Mouse (Mus musculus) testis, postnatal 14 days (tissue): ENCODE measurements at regions not wholly inside any gene's neighbourhood (a gene's known extent, or its start where the extent isn't known, plus 50 kb on each side); places are given as distances from the start of the nearest gene placed in this dataset.

Experiments
- DNase-seq: peaks from one replicate; pipeline ENCODE4 v3.0.0; 2021; ENCODE audit warnings: low spot score

- no peak for DNase-seq
Measured at GRCm38 (mm10) chr11:19351243-19351787, 332.5 kb upstream of the Meis1 start.

GRCm38 (mm10) chr11:19353706-19354105 is 334.9 kb upstream of the Meis1 start:
- DNase-seq = no peak

- no peak for DNase-seq
Measured at GRCm38 (mm10) chr11:19355179-19355578, 336.4 kb upstream of the Meis1 start.

GRCm38 (mm10) chr11:19356151-19356550 is 337.4 kb upstream of the Meis1 start:
- DNase-seq = no peak

- no peak for DNase-seq
Measured at GRCm38 (mm10) chr11:19369152-19369551, 350.4 kb upstream of the Meis1 start.

- DNase-seq = no peak
Measured at GRCm38 (mm10) chr11:19373476-19373875, 354.7 kb upstream of the Meis1 start.

GRCm38 (mm10) chr11:19380935-19381334 is 362.1 kb upstream of the Meis1 start:
- no peak for DNase-seq

- DNase-seq = no peak
Measured at GRCm38 (mm10) chr11:19389136-19389535, 370.4 kb upstream of the Meis1 start.

GRCm38 (mm10) chr11:19392190-19392589 is 373.4 kb upstream of the Meis1 start:
- DNase-seq = no peak

- no peak for DNase-seq
Measured at GRCm38 (mm10) chr11:19394372-19394771, 375.6 kb upstream of the Meis1 start.

GRCm38 (mm10) chr11:19400396-19400795 is 381.6 kb upstream of the Meis1 start:
- no peak for DNase-seq

GRCm38 (mm10) chr11:19420143-19420542 is 401.4 kb upstream of the Meis1 start:
- no peak for DNase-seq

GRCm38 (mm10) chr11:19423268-19423667 is 404.5 kb upstream of the Meis1 start:
- no peak for DNase-seq

- no peak for DNase-seq
Measured at GRCm38 (mm10) chr11:19423841-19424815, 405.3 kb upstream of the Meis1 start.

- no peak for DNase-seq
Measured at GRCm38 (mm10) chr11:19427559-19427958, 408.8 kb upstream of the Meis1 start.

GRCm38 (mm10) chr11:19433680-19434619 is 415.2 kb upstream of the Meis1 start:
- no peak for DNase-seq

- no peak for DNase-seq
Measured at GRCm38 (mm10) chr11:19438385-19438784, 419.6 kb upstream of the Meis1 start.

GRCm38 (mm10) chr11:19441936-19442335 is 423.2 kb upstream of the Meis1 start:
- DNase-seq = no peak

- DNase-seq = no peak
Measured at GRCm38 (mm10) chr11:19455391-19456290, 436.9 kb upstream of the Meis1 start.

GRCm38 (mm10) chr11:19456577-19456976 is 437.8 kb upstream of the Meis1 start:
- no peak for DNase-seq

- DNase-seq = no peak
Measured at GRCm38 (mm10) chr11:19463730-19464358, 445.1 kb upstream of the Meis1 start.
